Mouse (Mus musculus) gonadal fat pad, adult 2 months (tissue): Measurements from ENCODE around the gene Cfap161. TPM values are rescaled to one million over a fixed set of nuclear protein-coding genes. Genes with fewer than 3 reads are reported as not detected.

Source experiments
- DNase-seq: peaks from one replicate; pipeline ENCODE4 v3.0.0-alpha.2; 2012; ENCODE audit warnings: low read depth
- polyA plus RNA-seq: library from polyadenylated mRNA; depleted of rRNA; stranded (reverse); fragments of >200 nt; gene quantifications from 2 replicates; pipeline ENCODE4 v1.2.3, GENCODE M21; 2012; rRNA removed

Cfap161 gene
- polyA plus RNA-seq, 1 experiment: 0.43 TPM

GRCm38 (mm10) chr7:83739680-83740310 is 54.9 kb downstream of the Cfap161 start:
- no peak for DNase-seq

GRCm38 (mm10) chr7:83738623-83739462 is 55.8 kb downstream of the Cfap161 start:
- no peak for DNase-seq

- no peak for DNase-seq
These were observed 56.7 kb downstream of the Cfap161 start for GRCm38 (mm10) chr7:83737914-83738490.

- DNase-seq: no peak
These were observed 58.2 kb downstream of the Cfap161 start for GRCm38 (mm10) chr7:83736341-83737115.

- no peak for DNase-seq
These were observed 59.4 kb downstream of the Cfap161 start for GRCm38 (mm10) chr7:83735108-83735781.

GRCm38 (mm10) chr7:83734671-83735082 is 60.0 kb downstream of the Cfap161 start:
- DNase-seq: no peak

GRCm38 (mm10) chr7:83734246-83734645 is 60.4 kb downstream of the Cfap161 start:
- DNase-seq: no peak

- DNase-seq: no peak
These were observed 61.9 kb downstream of the Cfap161 start for GRCm38 (mm10) chr7:83732781-83733180.

- no peak for DNase-seq
These were observed 62.6 kb downstream of the Cfap161 start for GRCm38 (mm10) chr7:83731961-83732666.

GRCm38 (mm10) chr7:83731297-83731696 is 63.4 kb downstream of the Cfap161 start:
- DNase-seq: no peak

- no peak for DNase-seq
These were observed 67.6 kb downstream of the Cfap161 start for GRCm38 (mm10) chr7:83726936-83727632.

- DNase-seq: no peak
These were observed 68.9 kb downstream of the Cfap161 start for GRCm38 (mm10) chr7:83725801-83726200.

GRCm38 (mm10) chr7:83724541-83724940 is 70.1 kb downstream of the Cfap161 start:
- DNase-seq: no peak

Other genes starting within 250 kb of the Cfap161 start
- gene Tmc3, start 210.0 kb downstream of the Cfap161 start, polyA plus RNA-seq: 0.30 and 0.38 TPM in 2 replicates
- 28.3 and 32.1 TPM in 2 replicates for gene Stard5, start 162.9 kb downstream of the Cfap161 start, polyA plus RNA-seq
- gene Il16, start 49.2 kb downstream of the Cfap161 start, polyA plus RNA-seq: 7.0 and 7.6 TPM in 2 replicates
- 17.3 and 20.4 TPM in 2 replicates for gene Tlnrd1, start 89.4 kb upstream of the Cfap161 start, polyA plus RNA-seq
- gene Mesd, start 89.6 kb upstream of the Cfap161 start, polyA plus RNA-seq: 16.5 and 20.2 TPM in 2 replicates